Mouse (Mus musculus): ENCODE results near the gene Ints7.

DNA sequence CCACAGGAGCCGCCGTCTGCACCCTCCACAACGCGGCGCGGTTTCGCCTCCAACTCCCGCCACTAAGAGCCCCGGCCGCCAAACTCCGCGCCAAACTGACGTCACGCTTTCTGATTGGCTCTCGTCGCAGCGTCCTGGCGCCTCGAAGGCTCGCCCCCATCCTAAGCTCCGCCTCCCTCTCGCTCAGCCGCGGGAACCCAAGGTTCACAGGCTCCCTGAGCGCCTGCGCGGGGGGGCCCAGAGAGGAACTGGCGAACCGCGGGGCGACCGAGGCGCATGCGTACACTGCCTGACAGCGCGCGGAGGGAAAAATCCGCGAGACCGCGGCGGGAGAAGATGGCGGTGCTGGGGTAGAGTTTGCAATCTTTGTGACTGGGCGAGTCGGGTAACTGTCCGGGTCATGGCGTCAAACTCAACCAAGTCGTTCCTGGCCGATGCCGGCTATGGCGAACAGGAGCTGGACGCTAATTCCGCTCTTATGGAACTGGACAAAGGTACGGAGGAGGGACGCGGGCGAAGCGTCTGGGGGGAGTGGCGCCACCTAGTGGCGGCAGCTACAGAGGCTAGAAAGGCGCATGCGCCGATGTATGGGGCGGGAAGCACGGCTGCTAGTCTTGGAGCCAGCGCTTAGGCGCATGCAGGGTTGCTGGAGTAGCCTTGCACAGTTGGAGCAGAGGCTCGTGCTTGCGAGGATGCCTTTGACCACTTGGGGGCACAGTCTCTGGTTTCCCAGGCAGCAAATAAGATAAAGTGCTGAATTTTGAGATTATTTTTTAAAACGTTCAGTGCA lies at the start of gene Ints7, which contains the start of gene Dtl:
- TF ChIP-seq EP300 (IDR thresholded peaks at IDR 0.05; ENCODE audit: low read depth) (no peak), CTCF (IDR thresholded peaks at IDR 0.05; ENCODE audit: low read depth) (peak; percentile 96)
